Mouse (Mus musculus) lung, adult 2 months (tissue): ENCODE measurements around the gene Cdc14a. TPM values are rescaled to one million over a fixed set of nuclear protein-coding genes. Genes with fewer than 3 reads are reported as not detected.

Source experiments
- DNase-seq: peaks from one replicate; pipeline ENCODE4 v3.0.0; 2022
- H3K4me1 ChIP-seq: fragments of 200-500 bp; 2 replicates; pipeline ENCODE4 v1.6.1; 2011; ENCODE audit warnings: low read length; ENCODE audit not compliant: control insufficient read depth, insufficient read depth
- H3K4me3 ChIP-seq: fragments of 200-500 bp; replicated peaks from 2 replicates; pipeline ENCODE3; 2011; ENCODE audit warnings: low read depth, mild to moderate bottlenecking, control low read depth, low read length; ENCODE audit errors: extremely low read depth
- CTCF ChIP-seq: fragments of 200-500 bp; IDR thresholded peaks from 2 replicates; pipeline ENCODE4 v1.5.1; 2011; ENCODE audit warnings: mild to moderate bottlenecking, low read length, control low read depth; ENCODE audit not compliant: insufficient read depth
- POLR2A ChIP-seq: fragments of 200-500 bp; IDR thresholded peaks from 2 replicates; pipeline ENCODE4 v1.6.1; 2011; ENCODE audit warnings: low read depth, mild to moderate bottlenecking, control low read depth, low read length, borderline replicate concordance; ENCODE audit errors: extremely low read depth
- WGBS: fragments of 180-500 bp; shearing (Covaris S2); methylation state at CpG from one replicate; pipeline ENCODE4 v1.1.7; 2018; 5-methylcytosine and 5-hydroxymethylcytosine counted together
- polyA plus RNA-seq: library from polyadenylated mRNA; depleted of rRNA; stranded (reverse); fragments of >200 nt; gene quantifications from 2 replicates; pipeline ENCODE4 v1.2.3, GENCODE M21; 2012

Cdc14a gene
- polyA plus RNA-seq, 1 experiment, result 7.2 TPM

- no peak for DNase-seq
- WGBS, result 92% methylated on average over 7 of the region's 7 CpGs
- Histone ChIP-seq H3K4me3 (no peak overlapping the region), H3K4me1 (peaks cover 2% of the 10 kb centered on the region; the same call in 1 of the 2 replicates)
- TF ChIP-seq POLR2A, result no peak
- no peak for TF ChIP-seq CTCF
Measured at GRCm38 (mm10) chr3:116297170-116297569, 126.7 kb downstream of the Cdc14a start.

GRCm38 (mm10) chr3:116290041-116290815 is 133.6 kb downstream of the Cdc14a start:
- no peak overlapping the region for H3K4me3 ChIP-seq
- H3K4me1 ChIP-seq, result no peaks in the 10 kb centered on the region
- 76% methylated on average over 9 of the region's 9 CpGs for WGBS
- TF ChIP-seq CTCF (no peak), POLR2A (no peak)
- no peak for DNase-seq

DNA sequence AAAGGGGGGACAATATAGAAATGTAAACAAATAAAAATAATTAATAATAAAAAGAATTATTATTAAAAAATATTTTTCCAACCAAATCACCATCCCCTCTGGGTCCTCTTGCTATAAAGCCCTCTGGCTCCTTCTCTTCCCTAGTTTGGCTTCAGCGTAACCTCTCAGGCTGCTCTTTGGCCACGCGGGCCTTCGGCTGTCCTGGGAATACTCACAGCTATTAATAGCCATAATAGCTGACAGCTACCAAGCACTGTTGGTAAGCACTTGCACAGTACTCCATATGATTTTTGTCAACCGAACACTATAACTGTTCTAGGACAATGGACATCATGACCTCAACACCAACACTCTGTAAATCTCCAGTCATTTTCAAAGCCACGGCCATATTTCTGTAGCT is 135.0 kb downstream of the Cdc14a start:
- H3K4me3 ChIP-seq, result no peak overlapping the region
- WGBS, result 77% methylated on average over 6 of the region's 6 CpGs
- TF ChIP-seq POLR2A, result no peak
- no peak for TF ChIP-seq CTCF
- DNase-seq, result no peak
- H3K4me1 ChIP-seq, result no peaks in the 10 kb centered on the region

DNA sequence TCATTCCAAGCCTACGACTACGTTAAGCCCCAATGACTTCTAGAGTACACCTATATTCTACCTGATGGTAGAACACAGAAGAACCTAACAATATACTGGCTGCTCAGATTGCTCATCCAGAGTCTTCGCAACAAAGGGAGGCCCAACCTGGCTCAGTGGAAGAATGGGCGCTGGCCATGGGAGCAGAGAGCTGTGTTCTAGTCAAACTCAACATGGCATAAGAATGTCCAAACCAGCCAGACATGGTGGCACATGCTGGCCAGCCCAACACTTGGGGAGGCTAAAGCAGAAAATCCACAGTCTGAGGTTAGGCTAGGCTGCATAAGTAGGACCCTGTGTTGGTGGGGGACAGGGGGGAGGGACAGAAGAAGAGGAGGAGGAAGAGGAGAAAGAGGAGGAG is 139.1 kb downstream of the Cdc14a start:
- no peak for DNase-seq
- 99% methylated on average over 4 of the region's 4 CpGs for WGBS
- TF ChIP-seq POLR2A, result no peak
- TF ChIP-seq CTCF, result no peak
- Histone ChIP-seq H3K4me3 (no peak overlapping the region), H3K4me1 (no peaks in the 10 kb centered on the region)

GRCm38 (mm10) chr3:116283996-116284395 is 139.8 kb downstream of the Cdc14a start:
- no peak overlapping the region for H3K4me3 ChIP-seq
- TF ChIP-seq CTCF (no peak), POLR2A (no peak)
- no peak for DNase-seq
- 72% methylated on average over 2 of the region's 2 CpGs for WGBS
- H3K4me1 ChIP-seq, result no peaks in the 10 kb centered on the region

- TF ChIP-seq POLR2A, result no peak
- TF ChIP-seq CTCF, result no peak
- WGBS, result 92% methylated on average over 6 of the region's 6 CpGs
- H3K4me1 ChIP-seq, result no peaks in the 10 kb centered on the region
- DNase-seq, result no peak
- H3K4me3 ChIP-seq, result no peak overlapping the region
Measured at GRCm38 (mm10) chr3:116281663-116282062, 142.2 kb downstream of the Cdc14a start.

DNA sequence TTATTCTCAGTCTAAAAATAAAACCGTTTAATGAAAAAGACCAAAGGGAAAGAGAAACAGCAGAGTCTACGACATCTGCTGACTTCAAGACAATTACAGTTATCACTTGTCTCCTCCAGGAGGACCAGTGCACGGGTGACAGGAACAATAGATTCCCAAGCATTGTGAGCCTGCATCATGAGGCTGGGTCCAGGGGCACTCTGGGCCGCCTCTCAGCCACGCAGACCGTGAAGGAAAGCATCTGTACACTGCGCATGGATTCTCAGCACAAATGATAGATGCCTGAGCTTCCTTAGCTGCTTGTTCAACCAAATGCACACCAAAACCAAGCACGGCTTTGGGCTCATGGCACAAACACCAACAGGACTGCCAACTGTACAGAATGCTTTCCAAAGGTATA is 146.7 kb downstream of the Cdc14a start:
- 87% methylated on average over 8 of the region's 8 CpGs for WGBS
- TF ChIP-seq CTCF (no peak), POLR2A (no peak)
- DNase-seq, result no peak

DNA sequence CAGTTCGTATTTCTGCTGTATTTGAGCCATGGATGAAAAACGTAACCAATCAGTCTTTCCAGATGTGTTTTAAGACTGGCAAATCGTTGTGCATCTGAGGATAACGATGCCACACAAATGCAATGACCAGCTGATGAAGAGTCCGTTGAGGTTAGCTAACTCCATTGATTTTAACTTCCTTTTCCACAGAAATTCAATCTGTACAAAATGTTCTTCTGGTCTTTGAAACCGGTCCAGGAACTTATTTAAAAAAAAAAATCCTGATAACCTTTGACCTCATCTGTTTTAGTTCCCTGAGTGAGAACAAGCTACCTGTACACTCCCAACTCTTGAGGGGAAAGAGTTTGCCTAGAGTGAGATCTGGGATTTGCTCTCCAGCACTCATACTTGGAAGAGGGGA is 152.2 kb downstream of the Cdc14a start:
- TF ChIP-seq CTCF (no peak), POLR2A (no peak)
- no peak overlapping the region for H3K4me3 ChIP-seq
- WGBS, result 81% methylated on average over 6 of the region's 6 CpGs
- no peak for DNase-seq
- no peaks in the 10 kb centered on the region for H3K4me1 ChIP-seq

More for the DNA sequence above, 146.7 kb downstream of the Cdc14a start:
- no peaks in the 10 kb centered on the region for H3K4me1 ChIP-seq
- H3K4me3 ChIP-seq, result no peak overlapping the region

- no peak for DNase-seq
- TF ChIP-seq CTCF, result no peak
- no peak for TF ChIP-seq POLR2A
- H3K4me3 ChIP-seq, result no peak overlapping the region
- 88% methylated on average over 2 of the region's 2 CpGs for WGBS
- H3K4me1 ChIP-seq, result peaks cover 2% of the 10 kb centered on the region; the same call in 1 of the 2 replicates
Measured at GRCm38 (mm10) chr3:116267036-116267654, 156.7 kb downstream of the Cdc14a start.

DNA sequence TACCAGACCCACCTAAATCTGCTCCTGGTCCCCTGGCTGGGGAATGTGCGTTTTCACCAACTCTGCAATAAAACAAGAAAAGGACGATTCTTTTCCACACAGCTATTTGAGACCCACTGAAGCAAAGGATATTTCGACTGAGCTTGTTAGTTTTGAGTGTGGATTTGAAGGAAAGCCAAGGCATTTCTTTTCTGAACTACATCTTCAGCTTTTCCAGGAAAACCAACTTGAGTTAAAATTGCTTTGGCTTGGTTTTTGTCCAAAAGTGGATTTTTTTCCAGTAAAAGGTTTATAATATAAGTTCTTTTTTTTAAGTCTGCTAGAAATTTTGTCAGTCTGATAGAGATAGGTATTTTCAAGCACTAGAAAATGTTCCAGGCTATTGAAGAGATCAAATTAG is 157.5 kb downstream of the Cdc14a start:
- Histone ChIP-seq H3K4me3 (no peak overlapping the region), H3K4me1 (peaks cover 2% of the 10 kb centered on the region; the same call in 1 of the 2 replicates)
- TF ChIP-seq POLR2A (no peak), CTCF (no peak)
- WGBS, result 66% methylated on average over 3 of the region's 3 CpGs
- no peak for DNase-seq
